Mouse (Mus musculus): Measurements from ENCODE around the gene Tekt5. TPM values are rescaled to one million over a fixed set of nuclear protein-coding genes. Genes with fewer than 3 reads are reported as not detected.
A peak's percentile ranks its signal among the peaks of the same experiment; 100 is the strongest.

Gene Tekt5
- polyA plus RNA-seq, 1 experiment from 2014 or later: 0.32 TPM

DNA sequence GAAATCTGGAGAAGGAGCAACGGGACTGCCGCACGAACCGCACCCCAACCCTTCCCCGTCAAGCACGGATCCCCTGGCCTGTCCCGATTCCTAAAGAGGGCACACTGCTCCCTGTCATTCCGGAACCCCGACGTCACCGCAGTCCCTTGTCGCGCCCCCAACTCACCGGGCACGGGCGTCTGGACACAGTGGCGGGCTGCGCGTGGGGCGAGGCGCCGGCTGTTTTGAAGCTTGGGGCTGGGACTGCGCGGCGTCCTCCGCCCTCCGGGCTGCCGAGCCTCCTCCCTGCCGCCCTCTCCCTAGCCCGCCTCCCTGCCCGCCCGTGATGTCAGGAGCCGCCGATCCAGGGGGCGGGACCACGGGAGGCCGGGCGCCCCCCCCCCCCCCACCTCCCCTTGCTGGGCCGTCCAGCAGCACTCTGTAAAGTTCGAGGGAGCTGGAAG lies 81.6 kb downstream of the Tekt5 start, which contains the start of gene Emp2:
Emp2 (minus strand) TSS at position 323 of the 443 bp plus-strand sequence.
- Histone ChIP-seq H3K27me3 (ENCODE audit: control insufficient read depth, insufficient read depth, low read length) (no peaks in the 10 kb centered on the region), H3K4me1 (ENCODE audit: control insufficient read depth in 2 of 2, insufficient read depth in 2 of 2, low read length in 2 of 2) (peaks cover 22 to 27% of the 10 kb centered on the region in 2 experiments), H3K9me3 (ENCODE audit: control insufficient read depth, low read length) (no peaks in the 10 kb centered on the region), H3K4me3 (ENCODE audit: control insufficient read depth in 1 of 2, insufficient read depth in 1 of 2, low read depth in 1 of 2, low read length in 2 of 2) (peak within 1 kb of the TSS; percentile 58 to 67), H3K9ac (ENCODE audit: low read length) (peak within 1 kb of the TSS; percentile 87), H3K4me2 (ENCODE audit: low read length) (peak within 1 kb of the TSS; percentile 80), H3K27ac (replicated peaks in 1 of 2; ENCODE audit: control insufficient read depth in 1 of 2, insufficient read depth in 1 of 2, low read depth in 2 of 2, low read length in 2 of 2) (peak within 1 kb of the TSS; percentile 34 to 59; a peak in 3 of 4 replicates), H3K36me3 (ENCODE audit: control insufficient read depth, insufficient read depth, low read length) (no peaks in the 10 kb centered on the region)
- WGBS: under 1% methylated on average over 30 of the region's 40 CpGs
- ATAC-seq (ENCODE audit: insufficient number of reproducible peaks, insufficient read depth, low FRiP score, low read depth): peak; percentile 74

DNA sequence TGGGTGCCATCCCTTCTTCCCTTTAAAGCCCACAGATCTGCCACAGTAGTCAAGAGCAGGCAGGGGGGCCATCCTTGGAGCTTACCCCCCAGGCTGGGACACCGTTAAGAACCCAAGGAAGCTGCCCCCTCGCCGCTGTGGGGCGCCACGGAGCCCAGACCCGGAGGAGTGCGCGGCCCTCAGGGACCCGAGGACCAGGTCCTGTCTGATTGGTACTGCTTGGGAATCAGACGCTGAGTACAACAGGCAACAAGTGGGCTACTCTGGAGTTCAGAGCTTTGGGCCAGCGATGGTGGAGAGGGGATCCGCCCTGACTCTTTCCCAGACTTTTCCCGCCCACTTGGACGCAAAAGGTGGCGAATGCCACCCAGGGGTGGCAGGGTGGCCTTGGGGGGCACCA lies 82.1 kb downstream of the Tekt5 start:
- H3K36me3 ChIP-seq (ENCODE audit: control insufficient read depth, insufficient read depth, low read length): 0 out of 2 replicates have a peak, but pooled peaks cover 4% of the 10 kb centered on the region
- peak overlapping the region; percentile 34 to 59; a peak in 3 of 4 replicates for H3K27ac ChIP-seq (replicated peaks in 1 of 2; ENCODE audit: control insufficient read depth in 1 of 2, insufficient read depth in 1 of 2, low read depth in 2 of 2, low read length in 2 of 2)
- peak; percentile 19; the same call in 1 of the 2 replicates for ATAC-seq (ENCODE audit: insufficient number of reproducible peaks, insufficient read depth, low FRiP score, low read depth)
- H3K9ac ChIP-seq (ENCODE audit: low read length): peak overlapping the region; percentile 87
- no peaks in the 10 kb centered on the region for H3K27me3 ChIP-seq (ENCODE audit: control insufficient read depth, insufficient read depth, low read length)
- peak overlapping the region; percentile 58 to 67 for H3K4me3 ChIP-seq (ENCODE audit: control insufficient read depth in 1 of 2, insufficient read depth in 1 of 2, low read depth in 1 of 2, low read length in 2 of 2)
- peaks cover 22 to 27% of the 10 kb centered on the region in 2 experiments for H3K4me1 ChIP-seq (ENCODE audit: control insufficient read depth in 2 of 2, insufficient read depth in 2 of 2, low read length in 2 of 2)
- H3K9me3 ChIP-seq (ENCODE audit: control insufficient read depth, low read length): no peaks in the 10 kb centered on the region
- H3K4me2 ChIP-seq (ENCODE audit: low read length): peak overlapping the region; percentile 80
- WGBS: 3% methylated on average over 15 of the region's 15 CpGs

DNA sequence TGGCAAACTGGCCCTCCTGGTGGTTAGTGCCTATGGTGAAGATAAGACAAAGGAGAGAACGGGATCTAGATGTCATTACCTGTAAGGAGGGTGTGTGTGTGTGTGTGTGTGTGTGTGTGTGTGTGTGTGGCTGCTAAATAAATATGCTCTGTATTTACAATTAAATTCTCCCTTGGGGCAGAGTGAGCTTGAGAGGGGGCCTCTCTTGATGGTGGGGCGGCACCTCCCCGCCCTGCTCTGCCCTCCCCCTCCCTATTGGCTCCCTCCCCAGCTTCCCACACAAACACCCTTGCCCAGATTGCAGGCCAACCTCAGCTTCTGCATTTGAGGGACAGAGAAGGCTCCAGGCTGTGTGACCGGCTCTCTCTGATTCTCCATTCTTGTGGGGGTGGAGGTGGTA lies 83.3 kb downstream of the Tekt5 start:
- no peaks in the 10 kb centered on the region for H3K9me3 ChIP-seq (ENCODE audit: control insufficient read depth, low read length)
- no peak overlapping the region for H3K9ac ChIP-seq (ENCODE audit: low read length)
- 0 out of 2 replicates have a peak, but pooled peaks cover 4% of the 10 kb centered on the region for H3K36me3 ChIP-seq (ENCODE audit: control insufficient read depth, insufficient read depth, low read length)
- H3K4me2 ChIP-seq (ENCODE audit: low read length): no peak overlapping the region
- no peak for ATAC-seq (ENCODE audit: insufficient number of reproducible peaks, insufficient read depth, low FRiP score, low read depth)
- peaks cover 22 to 27% of the 10 kb centered on the region in 2 experiments for H3K4me1 ChIP-seq (ENCODE audit: control insufficient read depth in 2 of 2, insufficient read depth in 2 of 2, low read length in 2 of 2)
- no peak overlapping the region for H3K4me3 ChIP-seq (ENCODE audit: control insufficient read depth in 1 of 2, insufficient read depth in 1 of 2, low read depth in 1 of 2, low read length in 2 of 2)
- 52% methylated on average over 4 of the region's 4 CpGs for WGBS
- peak overlapping the region; percentile 80 to 87; a peak in 3 of 4 replicates for H3K27ac ChIP-seq (replicated peaks in 1 of 2; ENCODE audit: control insufficient read depth in 1 of 2, insufficient read depth in 1 of 2, low read depth in 2 of 2, low read length in 2 of 2)
- no peaks in the 10 kb centered on the region for H3K27me3 ChIP-seq (ENCODE audit: control insufficient read depth, insufficient read depth, low read length)

DNA sequence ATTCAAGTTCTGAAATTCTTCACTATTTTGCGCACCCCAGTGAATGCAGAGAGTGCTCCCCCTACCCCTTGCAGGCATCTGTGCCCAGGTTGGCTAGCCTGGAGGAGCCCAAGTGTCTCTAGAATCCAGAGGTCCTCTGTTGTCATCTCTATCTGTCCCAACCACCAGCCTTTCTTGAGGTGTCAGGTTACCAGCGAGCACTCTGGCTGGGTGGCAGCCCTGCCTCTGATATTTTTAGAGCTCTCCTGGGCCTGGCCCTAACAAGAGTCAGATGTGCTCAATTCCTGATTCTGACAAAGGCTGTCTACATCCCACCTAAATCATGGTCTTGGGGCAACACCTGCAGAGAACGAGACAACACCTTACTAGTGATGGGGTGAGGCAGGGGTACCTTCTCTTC lies 84.2 kb downstream of the Tekt5 start:
- H3K27me3 ChIP-seq (ENCODE audit: control insufficient read depth, insufficient read depth, low read length): no peaks in the 10 kb centered on the region
- 0 out of 2 replicates have a peak, but pooled peaks cover 4% of the 10 kb centered on the region for H3K36me3 ChIP-seq (ENCODE audit: control insufficient read depth, insufficient read depth, low read length)
- no peak overlapping the region for H3K4me3 ChIP-seq (ENCODE audit: control insufficient read depth in 1 of 2, insufficient read depth in 1 of 2, low read depth in 1 of 2, low read length in 2 of 2)
- H3K4me2 ChIP-seq (ENCODE audit: low read length): peak overlapping the region; percentile 46
- H3K4me1 ChIP-seq (ENCODE audit: control insufficient read depth in 2 of 2, insufficient read depth in 2 of 2, low read length in 2 of 2): peaks cover 22 to 27% of the 10 kb centered on the region in 2 experiments
- peak; percentile 54; the same call in 1 of the 2 replicates for ATAC-seq (ENCODE audit: insufficient number of reproducible peaks, insufficient read depth, low FRiP score, low read depth)
- H3K27ac ChIP-seq (replicated peaks in 1 of 2; ENCODE audit: control insufficient read depth in 1 of 2, insufficient read depth in 1 of 2, low read depth in 2 of 2, low read length in 2 of 2): peak overlapping the region; percentile 80 to 87
- H3K9me3 ChIP-seq (ENCODE audit: control insufficient read depth, low read length): no peaks in the 10 kb centered on the region
- 27% methylated on average over 3 of the region's 3 CpGs for WGBS
- peak overlapping the region; percentile 44; the same call in 1 of the 2 replicates for H3K9ac ChIP-seq (ENCODE audit: low read length)

DNA sequence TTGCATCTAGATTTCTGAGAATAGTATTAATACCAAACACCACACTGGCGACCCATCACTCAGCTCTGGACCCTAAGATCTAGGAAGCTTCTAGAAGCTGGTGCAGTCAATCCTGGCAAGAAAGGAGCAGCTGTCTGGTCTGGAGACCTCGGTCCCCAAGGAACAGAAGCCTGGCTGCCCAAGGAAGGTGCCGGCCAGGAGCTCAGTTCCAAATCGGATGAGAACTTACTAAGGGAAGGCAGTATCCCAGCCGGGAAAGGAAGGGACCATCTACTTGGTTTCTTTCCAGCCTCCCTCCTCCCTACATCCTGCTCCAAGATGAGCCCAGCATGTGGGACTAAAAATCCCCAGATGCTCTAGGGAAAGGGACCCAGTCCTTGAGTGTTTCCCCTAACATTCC lies 84.8 kb downstream of the Tekt5 start:
- no peak for ATAC-seq (ENCODE audit: insufficient number of reproducible peaks, insufficient read depth, low FRiP score, low read depth)
- Histone ChIP-seq H3K4me1 (ENCODE audit: control insufficient read depth in 2 of 2, insufficient read depth in 2 of 2, low read length in 2 of 2) (peaks cover 22 to 27% of the 10 kb centered on the region in 2 experiments), H3K27ac (replicated peaks in 1 of 2; ENCODE audit: control insufficient read depth in 1 of 2, insufficient read depth in 1 of 2, low read depth in 2 of 2, low read length in 2 of 2) (peak overlapping the region in 1 of 2 experiments; percentile 87; a peak in 3 of 4 replicates), H3K9me3 (ENCODE audit: control insufficient read depth, low read length) (no peaks in the 10 kb centered on the region), H3K9ac (ENCODE audit: low read length) (no peak overlapping the region), H3K4me3 (ENCODE audit: control insufficient read depth in 1 of 2, insufficient read depth in 1 of 2, low read depth in 1 of 2, low read length in 2 of 2) (no peak overlapping the region), H3K36me3 (ENCODE audit: control insufficient read depth, insufficient read depth, low read length) (0 out of 2 replicates have a peak, but pooled peaks cover 4% of the 10 kb centered on the region), H3K27me3 (ENCODE audit: control insufficient read depth, insufficient read depth, low read length) (no peaks in the 10 kb centered on the region), H3K4me2 (ENCODE audit: low read length) (peak overlapping the region; percentile 46)
- WGBS: 74% methylated on average over 5 of the region's 5 CpGs

Other genes with a start within 250 kb of the Tekt5 start
- gene Rpl39l, start 225.3 kb downstream of the Tekt5 start, polyA plus RNA-seq (2014; fragmentation: Nextera tagmentation; extraction: Ambion mirVana): 0.53 TPM in 1 of 2 replicates, not detected in the other
- gene Atf7ip2, start 202.8 kb downstream of the Tekt5 start, polyA plus RNA-seq (2014; fragmentation: Nextera tagmentation; extraction: Ambion mirVana): 0.34 and 0.38 TPM in 2 replicates
- 35.9 and 37.2 TPM in 2 replicates for gene Emp2, start 81.5 kb downstream of the Tekt5 start, polyA plus RNA-seq (2014; fragmentation: Nextera tagmentation; extraction: Ambion mirVana)
- gene Nubp1, start 16.5 kb upstream of the Tekt5 start, polyA plus RNA-seq (2014; fragmentation: Nextera tagmentation; extraction: Ambion mirVana): 33.5 and 33.7 TPM in 2 replicates
- 2.3 and 3.0 TPM in 2 replicates for gene Tvp23a, start 51.9 kb upstream of the Tekt5 start, polyA plus RNA-seq (2014; fragmentation: Nextera tagmentation; extraction: Ambion mirVana)
- gene Ciita, start 84.6 kb upstream of the Tekt5 start, polyA plus RNA-seq (2014; fragmentation: Nextera tagmentation; extraction: Ambion mirVana): 0.30 and 0.59 TPM in 2 replicates
- gene Dexi, start 147.6 kb upstream of the Tekt5 start, polyA plus RNA-seq (2014; fragmentation: Nextera tagmentation; extraction: Ambion mirVana): 27.1 and 29.0 TPM in 2 replicates
- gene Clec16a, start 149.8 kb upstream of the Tekt5 start, polyA plus RNA-seq (2014; fragmentation: Nextera tagmentation; extraction: Ambion mirVana): 32.5 and 34.8 TPM in 2 replicates